In genomic region chr16:43335151-43335823, GRCm38 (mm10) we compare ENCODE assay signal across 8 mouse cellular contexts.
DNase-seq lines count a peak whose midpoint lies in the region.

No protein-coding gene starts in this region.

- peak; percentile 40 for DNase-seq in adrenal gland, postnatal 10 days
- no peak for DNase-seq in adrenal gland, postnatal 4 days (ENCODE audit: low spot score in 2 of 2)
- peak; percentile 28 for DNase-seq in embryo, embryonic 10.5 days (ENCODE audit: low spot score)
- DNase-seq in heart, postnatal 25 days (ENCODE audit: low spot score), result peak; percentile 47
- peak; percentile 62 for DNase-seq in lung, postnatal 10 days
- DNase-seq in layer of hippocampus, adult 18-20 months (ENCODE audit: low spot score in 2 of 2), result no peak
- no peak for DNase-seq in spleen, postnatal 4 days (ENCODE audit: low spot score in 2 of 2)
- DNase-seq in left cerebral cortex, postnatal 4 days, result no peak

- intact Hi-C loops in heart, postnatal 25 days (cut with DNase I), result loop anchor here (2.0 kb wide), 1 partner anchor 28 kb away; no protein-coding TSS in a partner anchor
- intact Hi-C loops in left cerebral cortex, postnatal 4 days (cut with DNase I), result no loop called here

Comparison
In these comparisons a context has a peak if more than half of its experiments do, and no peak if none do; other contexts are left out.
1. DNase-seq: peak in adrenal gland, postnatal 10 days (single experiment), embryo, embryonic 10.5 days (single experiment), heart, postnatal 25 days (single experiment) and lung, postnatal 10 days (single experiment); none in adrenal gland, postnatal 4 days (0 of 2), layer of hippocampus, adult 18-20 months (0 of 2), spleen, postnatal 4 days (0 of 2) and left cerebral cortex, postnatal 4 days (single experiment).